Mouse (Mus musculus) forelimb bud, embryonic 11.5 days (tissue): Measurements from ENCODE around the gene Acp2.
"Not testable (repeated sequence)": the region's sequence is repeated elsewhere in the genome, so short reads cannot be mapped to it uniquely, and the experiment has no call there.

Source experiments
- DNase-seq: peaks from one replicate; pipeline ENCODE4 v3.0.0-alpha.2; 2012; ENCODE audit warnings: low read depth, low spot score

The Acp2 gene

GRCm38 (mm10) chr2:91194624-91195332 is 7.9 kb upstream of the Acp2 start:
- DNase-seq: peak; percentile 63

DNA sequence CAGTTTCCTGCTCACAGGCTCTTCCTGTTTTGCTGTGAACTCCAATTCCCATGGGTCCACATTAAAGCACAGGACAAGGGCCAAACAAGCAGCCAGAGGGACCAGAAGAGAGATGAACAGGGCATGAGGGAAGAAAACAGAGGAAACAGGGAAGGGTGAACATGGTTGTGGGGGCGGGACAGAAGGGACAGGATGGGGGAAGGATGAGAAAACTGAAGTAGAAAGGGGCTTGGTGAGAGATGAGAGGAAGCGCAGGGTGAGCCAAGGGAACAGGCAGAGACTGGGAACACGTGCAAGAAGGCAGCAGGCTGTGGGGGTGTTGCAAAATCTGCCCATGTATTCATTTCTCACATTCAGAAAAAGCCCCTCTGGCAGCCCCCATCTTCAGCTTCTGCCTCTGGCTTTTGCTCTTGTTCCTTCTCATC is 6.1 kb upstream of the Acp2 start:
- DNase-seq: no peak

DNA sequence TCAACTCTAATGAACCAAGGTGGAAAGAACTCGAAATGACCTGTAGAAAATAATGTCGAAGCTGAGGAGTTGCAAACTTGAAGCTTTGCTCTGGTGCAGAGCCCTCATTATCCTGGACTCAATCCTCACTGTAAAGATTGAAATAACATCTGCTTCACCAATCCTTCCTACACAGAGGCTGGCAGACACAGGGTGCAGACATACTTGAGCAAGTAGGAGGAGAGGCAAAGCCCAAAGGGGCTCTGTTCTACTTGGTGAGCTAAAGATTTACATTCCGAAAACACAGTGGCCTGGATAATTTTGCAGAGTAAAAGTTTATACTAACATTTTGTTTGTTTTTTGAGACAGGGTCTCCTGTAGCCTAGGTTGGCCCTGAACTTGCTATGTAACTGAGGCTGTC is 3.8 kb upstream of the Acp2 start:
- DNase-seq: no peak

DNA sequence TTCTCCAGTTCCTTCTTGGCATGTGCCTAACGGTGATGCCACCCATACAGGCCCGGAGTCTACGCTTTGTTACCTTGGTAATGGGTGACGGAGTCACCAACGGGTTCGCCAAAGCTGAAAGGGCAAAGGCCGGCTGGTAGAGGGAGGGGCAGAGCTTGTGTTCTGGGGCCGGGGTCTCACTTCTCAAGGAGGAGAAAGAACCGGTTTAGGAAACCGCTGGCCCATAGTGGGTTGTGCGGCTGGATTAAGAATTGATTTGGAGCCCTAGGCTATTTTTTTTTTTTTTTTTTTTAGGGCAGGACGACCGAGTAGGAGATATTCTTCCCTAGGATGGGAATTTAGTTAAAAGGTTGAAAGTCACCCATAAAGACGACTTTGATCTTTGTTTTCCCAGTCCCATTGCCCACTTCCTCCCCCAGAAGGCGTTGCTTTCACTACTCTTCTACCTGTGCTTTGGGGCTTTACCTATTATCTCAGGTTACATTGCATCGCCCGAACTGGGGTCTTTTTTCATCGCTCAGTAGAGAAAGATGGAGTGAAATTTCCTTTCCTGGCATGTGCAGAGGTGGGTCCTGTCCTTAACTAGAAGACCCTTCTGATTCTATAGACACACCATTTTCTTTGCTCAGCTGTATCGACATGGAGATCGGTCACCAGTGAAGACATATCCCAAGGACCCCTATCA is 429 bp downstream of the Acp2 start:
- DNase-seq: no peak

GRCm38 (mm10) chr2:91206254-91206775 is 3.6 kb downstream of the Acp2 start:
- no peak for DNase-seq

DNA sequence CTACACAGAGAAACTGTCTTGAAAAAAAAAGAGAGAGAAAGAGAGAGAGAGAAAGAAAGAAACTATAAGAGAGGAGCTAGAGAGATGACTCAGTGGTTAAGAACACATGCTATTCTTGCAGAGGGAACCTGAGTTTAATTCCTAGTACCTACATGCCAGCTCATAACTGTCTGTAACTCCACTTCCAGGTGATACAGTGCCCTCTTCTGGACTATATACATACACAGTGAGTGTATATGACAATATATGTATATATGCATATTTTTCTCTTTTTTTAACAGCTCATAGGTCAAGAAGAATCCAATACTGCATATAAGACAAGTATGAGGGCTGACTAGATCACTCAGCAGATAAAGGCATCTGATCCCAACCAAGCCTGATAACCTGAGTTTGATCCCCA is 10.6 kb downstream of the Acp2 start:
- no peak for DNase-seq

- no peak for DNase-seq
Measured at GRCm38 (mm10) chr2:91217032-91217431, 14.3 kb downstream of the Acp2 start.

GRCm38 (mm10) chr2:91220501-91220900 is 17.8 kb downstream of the Acp2 start:
- no peak for DNase-seq

DNA sequence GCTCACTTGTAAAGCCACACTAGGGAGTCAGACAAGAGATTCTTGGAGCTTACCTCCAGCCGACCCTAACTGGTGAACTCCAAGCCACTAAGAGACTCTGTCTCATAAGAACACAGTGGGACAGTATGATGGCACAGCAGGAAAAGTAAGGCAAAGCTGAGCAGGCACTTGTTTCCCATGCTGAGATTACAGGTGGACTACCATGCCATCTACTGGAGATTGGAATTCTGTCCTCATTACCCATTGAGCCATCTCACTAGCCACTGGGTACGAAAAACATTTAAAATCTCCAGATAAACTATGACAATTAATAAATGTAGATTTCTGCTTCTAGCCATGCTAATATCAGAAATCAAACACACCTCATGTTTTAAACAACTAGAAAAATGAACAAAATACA is 20.9 kb downstream of the Acp2 start:
- no peak for DNase-seq

- no peak for DNase-seq
Measured at GRCm38 (mm10) chr2:91229735-91230134, 27.1 kb downstream of the Acp2 start.

DNA sequence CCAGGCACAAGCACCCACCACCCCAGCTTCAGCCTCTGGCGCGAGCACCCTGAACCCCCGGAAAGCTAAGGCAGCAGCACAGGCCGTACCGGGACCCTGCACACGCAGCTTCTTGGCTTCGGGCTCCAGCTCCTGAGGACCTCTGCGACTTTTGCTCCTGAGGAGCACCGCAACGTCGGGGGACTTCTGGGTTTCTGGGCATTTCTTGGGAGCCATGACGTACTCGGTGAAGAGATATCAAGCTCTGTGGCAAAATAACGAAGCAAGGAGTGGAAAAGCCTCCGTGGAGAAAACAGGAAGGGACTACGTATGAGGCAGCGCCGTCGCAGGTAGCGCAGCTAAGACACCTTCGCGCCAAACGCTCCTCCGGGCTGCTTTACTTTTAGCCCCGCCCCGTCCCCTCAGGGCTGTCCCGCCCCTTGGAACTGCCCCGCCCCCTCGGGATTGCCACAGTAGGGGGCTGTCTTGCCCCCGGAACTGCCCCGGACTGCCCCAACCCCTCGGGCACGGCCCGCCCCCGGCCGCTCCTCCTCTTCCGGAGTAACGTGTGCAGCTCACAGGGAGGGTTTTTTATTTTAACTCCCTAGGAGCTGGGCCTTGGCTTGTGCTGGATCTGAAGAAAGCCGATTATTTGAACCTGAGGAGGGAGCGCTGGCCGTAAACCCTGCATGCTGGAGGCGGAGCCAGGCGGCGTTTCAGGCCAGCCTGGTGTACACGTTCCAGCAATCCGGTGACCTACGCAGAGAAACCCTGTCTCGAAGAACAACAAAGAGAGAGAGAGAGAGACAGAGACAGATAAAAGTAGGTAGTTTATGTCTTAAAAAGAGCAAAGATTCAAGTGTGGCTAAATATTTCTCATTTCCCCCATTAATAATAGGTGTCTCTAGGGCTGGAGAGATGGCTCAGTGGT is 34.2 kb downstream of the Acp2 start, which contains the start of gene Ddb2:
Gene Ddb2, minus strand, starts transcription at position 382 of the 910 bp plus-strand sequence.
- peak; percentile 94 for DNase-seq

- not testable (repeated sequence) for DNase-seq
Measured at GRCm38 (mm10) chr2:91237511-91238080, 34.9 kb downstream of the Acp2 start.

DNA sequence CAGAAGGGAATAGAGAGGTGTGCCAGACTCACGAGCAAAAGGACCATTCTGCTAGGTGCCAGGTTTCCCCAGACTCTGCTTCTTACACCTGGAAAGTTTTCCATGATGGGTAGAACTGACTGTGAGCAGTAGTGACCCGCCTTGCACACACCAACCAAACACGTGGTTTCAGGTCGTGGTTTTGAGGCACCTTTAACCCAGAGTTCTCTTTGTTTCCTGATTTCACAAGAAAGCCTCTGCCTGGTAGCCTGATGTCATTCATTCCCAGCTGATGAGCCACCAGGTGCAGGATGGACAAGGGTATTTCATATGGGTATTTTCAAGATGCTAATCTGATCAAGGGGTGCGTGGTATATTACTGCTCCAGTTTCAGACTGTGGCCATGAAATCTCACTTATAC is 39.9 kb downstream of the Acp2 start:
- no peak for DNase-seq

- DNase-seq: no peak
Measured at GRCm38 (mm10) chr2:91243416-91243815, 40.7 kb downstream of the Acp2 start.

GRCm38 (mm10) chr2:91244557-91245228 is 42.0 kb downstream of the Acp2 start:
- DNase-seq: no peak

DNA sequence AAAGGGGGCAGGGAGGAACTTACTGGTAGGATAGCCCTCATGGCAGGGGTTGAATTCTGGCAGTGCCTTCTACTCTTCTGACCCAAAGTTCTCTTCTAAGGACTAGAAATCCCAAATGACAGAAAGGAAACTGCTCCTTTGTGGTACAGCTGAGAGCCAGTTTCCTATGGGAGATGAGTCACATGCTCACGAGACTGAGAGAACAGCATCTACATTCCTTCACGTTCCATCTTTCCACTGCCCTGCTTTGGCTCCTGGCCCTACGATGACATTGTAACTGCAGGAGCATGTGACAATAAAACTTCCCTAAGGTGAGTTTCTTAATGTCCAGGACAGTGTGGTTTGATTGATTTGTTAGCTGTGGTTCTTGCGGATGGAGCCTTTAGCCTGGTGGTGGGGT is 45.7 kb downstream of the Acp2 start:
- no peak for DNase-seq

GRCm38 (mm10) chr2:91252001-91252400 is 49.3 kb downstream of the Acp2 start:
- no peak for DNase-seq

DNA sequence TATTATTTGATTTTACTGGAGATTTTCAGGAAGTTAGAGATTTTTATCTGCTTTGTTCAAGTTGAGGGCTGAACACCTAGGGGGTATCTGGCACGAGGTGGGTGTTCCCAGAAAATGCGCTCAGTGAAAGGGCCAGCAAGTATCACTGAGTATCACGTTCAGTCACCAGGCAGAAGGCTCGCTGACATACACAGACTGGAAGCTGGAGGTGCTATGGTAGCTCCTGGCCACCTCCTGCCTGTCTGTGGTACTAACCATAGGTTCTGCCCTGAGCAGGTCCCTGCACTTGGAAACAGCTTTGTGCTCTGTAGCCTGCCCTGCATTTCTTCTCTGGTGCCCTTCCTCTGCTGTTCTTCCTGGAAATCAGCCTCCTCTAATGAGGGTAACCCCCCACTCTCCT is 49.8 kb downstream of the Acp2 start:
- no peak for DNase-seq

- no peak for DNase-seq
Measured at GRCm38 (mm10) chr2:91254725-91255380, 52.2 kb downstream of the Acp2 start.

DNA sequence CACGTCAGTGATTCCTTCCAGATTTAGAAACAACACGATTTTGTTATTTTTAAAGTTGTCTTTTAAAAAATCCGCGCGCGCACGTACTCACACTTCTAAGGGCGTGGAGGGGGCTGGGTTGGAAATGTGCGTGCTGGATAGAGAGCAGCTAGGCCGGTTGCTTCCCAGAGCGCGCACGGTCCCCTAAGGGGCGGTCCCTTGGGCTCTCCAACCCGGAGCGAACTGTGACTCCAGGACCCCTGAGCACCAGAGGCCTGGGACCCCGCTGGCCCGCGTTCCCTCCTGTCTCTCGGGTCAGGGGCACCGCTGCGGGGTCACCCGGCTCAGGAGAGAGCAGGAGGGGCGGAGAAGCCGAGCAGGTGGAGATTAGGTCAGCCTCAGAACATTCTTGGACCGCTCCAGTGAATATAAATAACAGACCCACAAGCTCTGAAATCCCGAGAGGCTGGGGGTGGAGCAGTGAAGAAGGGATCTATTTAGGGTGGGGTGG is 53.0 kb downstream of the Acp2 start, which contains the start of gene Pacsin3:
Gene Pacsin3, plus strand, starts transcription at position 294 of the 490 bp plus-strand sequence.
- DNase-seq: no peak
